Mouse (Mus musculus) bone marrow, adult 2 months (tissue): ENCODE results near the gene Gfra1. TPM values are rescaled to one million over a fixed set of nuclear protein-coding genes. Genes with fewer than 3 reads are reported as not detected.

Experiments used
- H3K27ac ChIP-seq: fragments of 200-500 bp; 2 replicates; pipeline ENCODE4 v1.5.1; 2012; ENCODE audit warnings: low read depth, mild to moderate bottlenecking, control low read depth, inconsistent platforms, low read length; ENCODE audit not compliant: control insufficient read depth, poor library complexity, insufficient read depth
- H3K4me1 ChIP-seq: fragments of 200-500 bp; 2 replicates; pipeline ENCODE4 v1.6.1; 2011; ENCODE audit warnings: low read length; ENCODE audit not compliant: control insufficient read depth, insufficient read depth
- H3K4me3 ChIP-seq: fragments of 200-500 bp; replicated peaks from 2 replicates; pipeline ENCODE3; 2011; ENCODE audit warnings: mild to moderate bottlenecking, low read depth, low read length, control low read depth; ENCODE audit not compliant: control insufficient read depth
- CTCF ChIP-seq: fragments of 200-500 bp; IDR thresholded peaks from 2 replicates; pipeline ENCODE4 v1.5.1; 2011; ENCODE audit warnings: low read length, control low read depth; ENCODE audit not compliant: control insufficient read depth, insufficient read depth
- POLR2A ChIP-seq: fragments of 200-500 bp; IDR thresholded peaks from 2 replicates; pipeline ENCODE4 v1.6.1; 2011; ENCODE audit warnings: low read depth, mild to moderate bottlenecking, control low read depth, low read length, borderline replicate concordance; ENCODE audit not compliant: control insufficient read depth
- WGBS: fragments of 180-500 bp; shearing (Covaris S2); methylation state at CpG from one replicate; pipeline ENCODE4 v1.1.7; 2018; 5-methylcytosine and 5-hydroxymethylcytosine counted together
- polyA plus RNA-seq: library from polyadenylated mRNA; stranded (reverse); fragments of >200 nt; gene quantifications from 2 replicates; pipeline ENCODE4 v1.2.4, GENCODE M21; 2011; ENCODE audit warnings: low replicate concordance; ENCODE audit not compliant: missing spikeins, insufficient read depth, insufficient read length

Gene Gfra1
- polyA plus RNA-seq, 1 experiment, result 2.4 TPM

- 12% methylated on average over 8 of the region's 8 CpGs for WGBS
- TF ChIP-seq POLR2A (no peak), CTCF (no peak)
- Histone ChIP-seq H3K27ac (no peak overlapping the region), H3K4me1 (peaks cover 4% of the 10 kb centered on the region), H3K4me3 (no peak overlapping the region)
These were observed 77.7 kb downstream of the Gfra1 start for GRCm38 (mm10) chr19:58377969-58378368.

GRCm38 (mm10) chr19:58376675-58377102, 79.0 kb downstream of the Gfra1 start:
- H3K4me1 ChIP-seq, result peaks cover 4% of the 10 kb centered on the region
- TF ChIP-seq POLR2A (no peak), CTCF (no peak)
- 4% methylated on average over 8 of the region's 8 CpGs for WGBS
- H3K27ac ChIP-seq, result no peak overlapping the region
- no peak overlapping the region for H3K4me3 ChIP-seq

- H3K4me3 ChIP-seq, result no peak overlapping the region
- H3K4me1 ChIP-seq, result peaks cover 4% of the 10 kb centered on the region
- H3K27ac ChIP-seq, result no peak overlapping the region
- no peak for TF ChIP-seq POLR2A
- 68% methylated on average over 5 of the region's 5 CpGs for WGBS
These were observed 81.1 kb downstream of the Gfra1 start for GRCm38 (mm10) chr19:58374648-58375047.

- Histone ChIP-seq H3K4me1 (peaks cover 4% of the 10 kb centered on the region), H3K4me3 (no peak overlapping the region), H3K27ac (no peak overlapping the region)
- TF ChIP-seq CTCF, result no peak
- no peak for TF ChIP-seq POLR2A
- 81% methylated on average over 4 of the region's 4 CpGs for WGBS
These were observed 81.6 kb downstream of the Gfra1 start for GRCm38 (mm10) chr19:58374155-58374554.

- H3K27ac ChIP-seq, result no peak overlapping the region
- 56% methylated on average over 2 of the region's 2 CpGs for WGBS
- H3K4me3 ChIP-seq, result no peak overlapping the region
- H3K4me1 ChIP-seq, result no peaks in the 10 kb centered on the region
- TF ChIP-seq CTCF, result no peak
- TF ChIP-seq POLR2A, result no peak
These were observed 87.2 kb downstream of the Gfra1 start for GRCm38 (mm10) chr19:58368513-58368912.

GRCm38 (mm10) chr19:58364688-58365087, 91.0 kb downstream of the Gfra1 start:
- Histone ChIP-seq H3K4me1 (no peaks in the 10 kb centered on the region), H3K4me3 (no peak overlapping the region), H3K27ac (no peak overlapping the region)
- 80% methylated on average over 9 of the region's 9 CpGs for WGBS
- no peak for TF ChIP-seq POLR2A
- TF ChIP-seq CTCF, result no peak

- TF ChIP-seq POLR2A, result no peak
- no peak for TF ChIP-seq CTCF
- Histone ChIP-seq H3K4me1 (no peaks in the 10 kb centered on the region; the same call in 1 of the 2 replicates), H3K4me3 (no peak overlapping the region), H3K27ac (no peak overlapping the region)
- WGBS, result 58% methylated on average over 1 of the region's 1 CpGs
These were observed 94.7 kb downstream of the Gfra1 start for GRCm38 (mm10) chr19:58360982-58361381.

GRCm38 (mm10) chr19:58358063-58358462, 97.6 kb downstream of the Gfra1 start:
- Histone ChIP-seq H3K27ac (no peak overlapping the region), H3K4me1 (no peaks in the 10 kb centered on the region; the same call in 1 of the 2 replicates), H3K4me3 (no peak overlapping the region)
- 20% methylated on average over 13 of the region's 13 CpGs for WGBS
- TF ChIP-seq CTCF (no peak), POLR2A (no peak)

- Histone ChIP-seq H3K4me3 (no peak overlapping the region), H3K4me1 (no peaks in the 10 kb centered on the region; the same call in 1 of the 2 replicates), H3K27ac (no peak overlapping the region)
- TF ChIP-seq POLR2A (no peak), CTCF (no peak)
- WGBS, result 29% methylated on average over 2 of the region's 2 CpGs
These were observed 101.8 kb downstream of the Gfra1 start for GRCm38 (mm10) chr19:58353953-58354352.
